Mouse (Mus musculus) E14TG2a.4 (cell line): ENCODE measurements around the gene Sox9.

Experiments
- CTCF ChIP-seq: conservative IDR thresholded peaks from 2 replicates; pipeline ENCODE4 v1.5.1; 2014; ENCODE audit warnings: low read length
- POU5F1 ChIP-seq: IDR thresholded peaks from 2 replicates; pipeline ENCODE4 v1.6.1; 2014; ENCODE audit warnings: low read length, borderline replicate concordance

GRCm38 (mm10) chr11:112772791-112773355 is 9.2 kb upstream of the Sox9 start:
- TF ChIP-seq CTCF: no peak
- TF ChIP-seq POU5F1: no peak
